ENCODE assay signal across 8 mouse cellular contexts in genomic region chr2:27771936-27772335, GRCm38 (mm10).
DNase-seq lines count a peak whose midpoint lies in the region; ATAC-seq and TF ChIP-seq lines count a peak whose summit lies in the region.
"Had no signal": no experiment of that assay in that cellular context is flagged by ENCODE, and none has a peak within 500 bp of the region (broad histone marks: within the 10 kb centered on the region; RNA-seq: fewer than 3 reads in every experiment).

No protein-coding gene starts in this region.

- no peaks in the 10 kb centered on the region for H3K36me3 ChIP-seq in spleen, adult 2 months (ENCODE audit: control insufficient read depth, insufficient read depth, low read length)

- no peak for TF ChIP-seq POLR2A in spleen, adult 2 months (IDR thresholded peaks at IDR 0.05; ENCODE audit: low read depth, low read length)

- 37% methylated on average over 7 of the region's 7 CpGs for WGBS in spleen, adult 2 months

- DNase-seq in NIH3T3 (ENCODE audit: low read depth) = peak; percentile 97
- DNase-seq in c-Kit-positive CD71-negative TER-119-negative erythroid progenitor cells, embryonic 14.5 days (ENCODE audit: low read depth) = peak; percentile 70
- DNase-seq in forelimb bud, embryonic 11.5 days (ENCODE audit: low read depth, low spot score) = peak; percentile 85
- peak; percentile 64 to 67 for DNase-seq in layer of hippocampus, postnatal 36 days
- peak; percentile 89 for DNase-seq in mesoderm, embryonic 11.5 days (ENCODE audit: low read depth, low spot score)
- peak in 1 of 2 experiments; percentile 34 for DNase-seq in spleen, adult 2 months (ENCODE audit: low read depth in 1 of 2, low spot score in 2 of 2)

- H3K4me3 ChIP-seq in spleen, adult 2 months (ENCODE audit: extremely low read depth, insufficient read depth, insufficient read length) = no peak overlapping the region
- H3K4me3 ChIP-seq: megakaryocyte, embryonic 14.5 days had no signal

- peak; percentile 41 to 51; a peak in 2 of 4 replicates for ATAC-seq in hematopoietic stem cell, adult 5-6 weeks (replicated peaks in 1 of 2; ENCODE audit: insufficient read depth in 1 of 2, low FRiP score in 2 of 2, low TSS enrichment in 1 of 2, low read depth in 1 of 2, poor library complexity in 2 of 2, severe bottlenecking in 2 of 2)

- no peak overlapping the region for H3K27ac ChIP-seq in spleen, adult 2 months (ENCODE audit: insufficient read depth, low read length)

- no peaks in the 10 kb centered on the region for H3K27me3 ChIP-seq in spleen, adult 2 months (ENCODE audit: control insufficient read depth, insufficient read depth, low read length)

- H3K4me1 ChIP-seq in spleen, adult 2 months (ENCODE audit: control insufficient read depth, insufficient read depth, insufficient read length) = no peaks in the 10 kb centered on the region
- H3K4me1 ChIP-seq: megakaryocyte, embryonic 14.5 days had no signal

- TF ChIP-seq CTCF in spleen, adult 2 months (IDR thresholded peaks at IDR 0.05; ENCODE audit: extremely low read depth, insufficient read depth, insufficient read length, insufficient replicate concordance) = peak; percentile 55; the same call in 1 of the 2 replicates
